Mouse (Mus musculus) embryonic fibroblast, embryonic 13.5 days (primary cell): ENCODE results near the gene Cdc16. TPM values are rescaled to one million over a fixed set of nuclear protein-coding genes. Genes with fewer than 3 reads are reported as not detected.

Experiments used
- H3K27ac ChIP-seq: 2 replicates; pipeline ENCODE4 v1.5.1; 2012; ENCODE audit warnings: low read length, control low read depth, inconsistent platforms; ENCODE audit not compliant: insufficient read depth
- H3K4me1 ChIP-seq: 2 replicates; pipeline ENCODE4 v1.6.1; 2011; ENCODE audit warnings: low read length; ENCODE audit not compliant: control insufficient read depth, insufficient read depth
- H3K4me3 ChIP-seq: 2 replicates; pipeline ENCODE4 v1.5.1; 2011; ENCODE audit warnings: mild to moderate bottlenecking, control low read depth, low read length; ENCODE audit not compliant: insufficient read depth
- CTCF ChIP-seq: IDR thresholded peaks from 2 replicates; pipeline ENCODE4 v1.5.1; 2011; ENCODE audit warnings: mild to moderate bottlenecking, control low read depth, low read length, moderate library complexity, borderline replicate concordance; ENCODE audit not compliant: insufficient read depth
- POLR2A ChIP-seq: IDR thresholded peaks from 2 replicates; pipeline ENCODE4 v1.6.1; 2011; ENCODE audit warnings: low read depth, mild to moderate bottlenecking, control low read depth, low read length, moderate library complexity
- polyA plus RNA-seq: library from polyadenylated mRNA; stranded (reverse); fragments of >200 nt; gene quantifications from 2 replicates; pipeline ENCODE4 v1.2.4, GENCODE M21; 2011; ENCODE audit warnings: low read depth; ENCODE audit not compliant: missing spikeins, insufficient read length

Cdc16 gene
- polyA plus RNA-seq, 1 experiment: 140 TPM

DNA sequence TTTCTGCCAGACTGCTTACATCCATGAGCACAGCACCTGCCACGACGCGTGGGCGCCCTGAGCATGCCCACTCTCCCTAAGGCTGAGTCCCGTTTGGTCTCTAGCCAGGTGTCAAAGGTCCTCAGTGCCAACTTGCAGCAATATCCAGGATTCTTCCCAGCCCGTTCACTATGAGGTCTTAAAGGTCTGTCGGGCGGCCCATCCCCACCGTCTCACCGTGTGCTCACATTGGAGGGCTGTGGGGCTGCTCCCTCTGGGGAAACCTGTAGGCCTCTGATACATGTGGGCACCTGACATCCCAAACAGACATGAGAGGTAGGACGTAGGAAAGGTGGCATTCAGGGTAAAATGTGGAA, 36.2 kb downstream of the Cdc16 start:
- H3K27ac ChIP-seq: no peak overlapping the region
- H3K4me1 ChIP-seq: no peaks in the 10 kb centered on the region
- TF ChIP-seq CTCF (no peak), POLR2A (no peak)
- H3K4me3 ChIP-seq: no peak overlapping the region

GRCm38 (mm10) chr8:13797676-13798075, 40.2 kb downstream of the Cdc16 start:
- no peak overlapping the region for H3K4me3 ChIP-seq
- TF ChIP-seq CTCF (no peak), POLR2A (no peak)
- no peaks in the 10 kb centered on the region for H3K4me1 ChIP-seq
- no peak overlapping the region for H3K27ac ChIP-seq

DNA sequence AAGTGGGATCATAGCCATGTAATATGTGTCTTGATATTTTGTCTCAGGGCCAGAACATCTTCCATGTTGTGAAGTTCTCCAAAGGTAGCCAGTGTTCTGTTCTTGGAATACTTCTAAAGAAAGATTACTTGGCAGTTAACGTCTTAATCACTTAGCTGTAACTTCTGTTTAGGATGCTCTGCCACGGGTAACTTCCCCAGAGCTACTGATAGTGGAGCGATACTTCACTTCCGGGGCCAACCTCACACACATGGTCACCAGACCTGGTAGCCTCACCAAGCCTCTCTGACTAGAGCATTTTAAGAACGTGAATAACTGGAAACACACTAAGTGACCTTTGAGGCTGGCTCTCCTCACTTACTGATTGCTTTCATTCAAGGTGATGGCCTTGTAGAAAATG, 42.1 kb downstream of the Cdc16 start:
- TF ChIP-seq POLR2A: no peak
- TF ChIP-seq CTCF: no peak
- H3K27ac ChIP-seq: no peak overlapping the region
- no peak overlapping the region for H3K4me3 ChIP-seq
- no peaks in the 10 kb centered on the region for H3K4me1 ChIP-seq

DNA sequence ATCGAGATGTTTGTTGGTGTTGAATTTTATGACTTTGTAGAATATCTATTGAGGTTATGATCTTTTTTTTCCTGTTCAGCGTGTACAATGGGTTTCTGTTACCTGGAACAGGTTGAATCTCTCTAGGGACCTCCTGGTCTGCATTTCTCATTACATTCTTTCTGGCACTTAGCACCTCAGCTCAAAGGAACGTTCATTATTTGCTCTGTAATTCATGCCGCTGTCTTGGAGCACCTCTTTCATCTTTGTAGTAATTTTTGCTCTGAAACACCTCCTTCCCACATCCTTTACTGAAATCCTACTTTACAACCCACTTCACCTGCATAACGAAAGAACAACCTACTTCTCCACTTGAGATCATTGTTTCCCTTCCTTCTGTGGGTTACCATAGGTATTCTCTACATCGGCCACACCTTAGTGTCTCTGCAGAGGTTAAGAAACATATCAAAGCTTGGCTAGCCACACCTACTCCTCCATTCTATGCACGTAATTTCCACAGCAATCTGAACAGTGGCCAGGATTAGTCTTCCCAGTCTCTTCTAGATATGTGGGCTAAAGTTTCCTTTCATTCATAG, 71.2 kb downstream of the Cdc16 start:
- no peak overlapping the region for H3K27ac ChIP-seq
- no peak for TF ChIP-seq CTCF
- TF ChIP-seq POLR2A: no peak
- no peaks in the 10 kb centered on the region for H3K4me1 ChIP-seq
- H3K4me3 ChIP-seq: no peak overlapping the region

Other genes starting within 250 kb of the Cdc16 start
- not detected in 2 replicates for gene 1700029H14Rik, start 195.2 kb upstream of the Cdc16 start, polyA plus RNA-seq
- gene Rasa3, start 80.1 kb upstream of the Cdc16 start, polyA plus RNA-seq: 57.2 and 62.6 TPM in 2 replicates
- not detected in 2 replicates for gene Cfap97d2, start 51.8 kb upstream of the Cdc16 start, polyA plus RNA-seq
- 26.8 and 27.4 TPM in 2 replicates for gene Upf3a, start 27.9 kb downstream of the Cdc16 start, polyA plus RNA-seq
- not detected in 2 replicates for gene AF366264, start 80.7 kb downstream of the Cdc16 start, polyA plus RNA-seq
- 22.3 and 23.3 TPM in 2 replicates for gene Champ1, start 112.0 kb downstream of the Cdc16 start, polyA plus RNA-seq
- gene Coprs, start 132.6 kb downstream of the Cdc16 start, polyA plus RNA-seq: 12.3 and 14.3 TPM in 2 replicates